In the genomic region with DNA sequence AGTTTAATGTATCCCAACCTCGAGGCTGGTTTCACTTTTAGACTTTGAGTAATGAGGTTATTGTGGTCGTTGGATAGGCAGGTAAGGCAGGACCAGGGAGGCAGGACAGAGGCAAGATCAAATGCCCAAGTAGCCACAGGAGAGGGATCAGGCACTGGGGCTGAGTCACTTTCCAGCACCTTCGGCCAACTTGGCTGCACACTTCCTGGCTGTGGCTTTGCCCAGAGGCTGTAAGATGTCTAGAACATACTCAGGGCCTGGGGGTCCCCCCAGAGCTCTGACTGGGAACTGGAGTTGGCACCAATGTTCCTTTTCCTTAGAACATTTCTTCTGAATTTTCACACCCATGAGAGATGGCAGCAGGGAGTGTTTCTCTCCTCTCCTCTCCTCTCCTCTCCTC, we compare ENCODE assay signal across 20 mouse cellular contexts.
A peak's percentile ranks its signal among the peaks of the same experiment; 100 is the strongest.
DNase-seq lines count a peak whose midpoint lies in the region; ATAC-seq and TF ChIP-seq lines count a peak whose summit lies in the region.
"Had no signal": no experiment of that assay in that cellular context is flagged by ENCODE, and none has a peak within 500 bp of the region (broad histone marks: within the 10 kb centered on the region; RNA-seq: fewer than 3 reads in every experiment).

No protein-coding gene starts in this region.

- CTCF ChIA-PET in Patski (lab: Charles Lee): no interaction called here

- H3K27ac ChIP-seq in lung, postnatal 0 days (ENCODE audit: low read length): no peak overlapping the region
- H3K27ac ChIP-seq: forebrain, embryonic 10.5 days; hindbrain, embryonic 14.5 days; limb, embryonic 12.5 days; liver, embryonic 12.5 days; neural tube, embryonic 13.5 days had no signal

- TF ChIP-seq CTCF in lung, postnatal 0 days (IDR thresholded peaks at IDR 0.05): 0 out of 2 replicates have a peak, but pooled peaks have one; percentile 12
- TF ChIP-seq CTCF in Patski (IDR thresholded peaks at IDR 0.05): no peak

- WGBS in lung, postnatal 0 days: 42% methylated on average over 3 of the region's 3 CpGs

- no peak overlapping the region for H3K9ac ChIP-seq in lung, postnatal 0 days (replicated peaks; ENCODE audit: low read depth)
- H3K9ac ChIP-seq: hindbrain, embryonic 14.5 days; limb, embryonic 12.5 days; liver, embryonic 12.5 days; neural tube, embryonic 13.5 days had no signal

- H3K36me3 ChIP-seq in lung, postnatal 0 days (ENCODE audit: insufficient read depth, low read length): no peaks in the 10 kb centered on the region
- H3K36me3 ChIP-seq: forebrain, embryonic 10.5 days; limb, embryonic 12.5 days; liver, embryonic 12.5 days; neural tube, embryonic 13.5 days had no signal

- no peak for TF ChIP-seq EP300 in lung, postnatal 0 days (IDR thresholded peaks at IDR 0.05)

- intact Hi-C loops in heart, postnatal 10 days (cut with DNase I): no loop called here

- DNase-seq in adrenal gland, postnatal 25 days: peak; percentile 29
- no peak for DNase-seq in adrenal gland, adult 2 months
- DNase-seq in lung, postnatal 0 days (ENCODE audit: low spot score): peak; percentile 43
- DNase-seq in lung, postnatal 25 days (ENCODE audit: low spot score): no peak
- DNase-seq in Patski (ENCODE audit: low read depth, low spot score): peak; percentile 57
- no peak for DNase-seq in heart, postnatal 10 days
- DNase-seq in right cerebral cortex, postnatal 10 days (ENCODE audit: low spot score in 2 of 2): no peak
- DNase-seq: cerebellum, adult 9-10 months; embryo, embryonic 11 days; lung, adult 2 months; midbrain, embryonic 14.5 days; right cerebral cortex, postnatal 14 days had no signal

- no peak overlapping the region for H3K4me3 ChIP-seq in lung, postnatal 0 days (ENCODE audit: low read depth, low read length)
- H3K4me3 ChIP-seq: forebrain, embryonic 10.5 days; limb, embryonic 12.5 days; liver, embryonic 12.5 days; neural tube, embryonic 13.5 days had no signal

- H3K4me1 ChIP-seq in lung, postnatal 0 days (ENCODE audit: insufficient read depth, low read depth, low read length): peaks cover 3% of the 10 kb centered on the region; the same call in 1 of the 2 replicates
- H3K4me1 ChIP-seq: limb, embryonic 12.5 days; liver, embryonic 12.5 days had no signal

- H3K9me3 ChIP-seq in lung, postnatal 0 days (ENCODE audit: low read length): no peaks in the 10 kb centered on the region
- H3K9me3 ChIP-seq: forebrain, embryonic 10.5 days; limb, embryonic 12.5 days; liver, embryonic 12.5 days; neural tube, embryonic 13.5 days had no signal

- no peak for ATAC-seq in lung, postnatal 0 days
- ATAC-seq in Patski: no peak
- 0 out of 2 replicates have a peak, but pooled peaks have one; percentile 20 for ATAC-seq in megakaryocyte progenitor cell, adult 5-6 weeks (replicated peaks; ENCODE audit: poor library complexity)
- ATAC-seq: intestine, embryonic 16.5 days; liver, embryonic 12.5 days had no signal

- in situ Hi-C loops in Patski (cut with MboI; ENCODE audit: low pct_unique_long_range_greater_than_20kb): loop anchor here (10.0 kb wide), 1 partner anchor 50 kb away; no protein-coding TSS in a partner anchor

- no peak overlapping the region for H3K4me2 ChIP-seq in lung, postnatal 0 days (replicated peaks; ENCODE audit: low read depth, low read length)
- H3K4me2 ChIP-seq: heart, embryonic 11.5 days; hindbrain, embryonic 14.5 days; limb, embryonic 12.5 days; liver, embryonic 12.5 days; neural tube, embryonic 13.5 days had no signal

- POLR2A ChIA-PET in Patski (lab: Charles Lee): no interaction called here

- H3K27me3 ChIP-seq in lung, postnatal 0 days (replicated peaks; ENCODE audit: insufficient read depth, low read length): no peaks in the 10 kb centered on the region
- H3K27me3 ChIP-seq in Patski: no peaks in the 10 kb centered on the region
- H3K27me3 ChIP-seq: neural tube, embryonic 13.5 days had no signal

Comparison
In these comparisons a context has a peak if more than half of its experiments do, and no peak if none do; other contexts are left out.
1. DNase-seq: peak in adrenal gland, postnatal 25 days (single experiment), lung, postnatal 0 days (single experiment) and Patski (single experiment); none in adrenal gland, adult 2 months (single experiment), lung, postnatal 25 days (single experiment), heart, postnatal 10 days (0 of 2) and right cerebral cortex, postnatal 10 days (0 of 2).